Mouse (Mus musculus) adrenal gland, adult 10 weeks (tissue): ENCODE data around the gene A630095E13Rik. TPM values are rescaled to one million over a fixed set of nuclear protein-coding genes. Genes with fewer than 3 reads are reported as not detected.

Experiments
- polyA plus RNA-seq: library from polyadenylated mRNA; stranded (reverse); fragments of 350-450 nt; fragmentation: Illumina TruSeq; extraction: RNeasy Lipid Tissue Mini Kit (QIAGEN cat#74804); gene quantifications from one replicate; pipeline ENCODE4 v1.2.3, GENCODE M21; 2014; ENCODE audit warnings: low read depth, low replicate concordance

The A630095E13Rik gene
- not detected for polyA plus RNA-seq

GRCm38 (mm10) chr9:36643276-36643675, at the start of gene A630095E13Rik:
TSS of gene A630095E13Rik (minus strand) at chr9:36643376.

GRCm38 (mm10) chr9:36692920-36693319, 49.7 kb upstream of the A630095E13Rik start, which contains the start of gene Acrv1:
TSS of gene Acrv1 (plus strand) at chr9:36693220.

Other genes starting within 250 kb of the A630095E13Rik start
- gene Gm7257, start 211.5 kb downstream of the A630095E13Rik start, polyA plus RNA-seq = not detected
- not detected for gene Gm9513, start 167.7 kb downstream of the A630095E13Rik start, polyA plus RNA-seq
- not detected for gene Gm5615, start 101.4 kb downstream of the A630095E13Rik start, polyA plus RNA-seq
- gene Gm17689, start 60.7 kb downstream of the A630095E13Rik start, polyA plus RNA-seq = not detected
- gene Acrv1, start 49.8 kb upstream of the A630095E13Rik start, polyA plus RNA-seq = not detected
- 9.1 TPM for gene Chek1, start 83.7 kb upstream of the A630095E13Rik start, polyA plus RNA-seq
- 390 TPM for gene Stt3a, start 124.3 kb upstream of the A630095E13Rik start, polyA plus RNA-seq
- 245 TPM for gene Ei24, start 154.0 kb upstream of the A630095E13Rik start, polyA plus RNA-seq
- gene Fez1, start 178.5 kb upstream of the A630095E13Rik start, polyA plus RNA-seq = 5.1 TPM